Mouse (Mus musculus): ENCODE data around the gene Zfp346. TPM values are rescaled to one million over a fixed set of nuclear protein-coding genes. Genes with fewer than 3 reads are reported as not detected.
A peak's percentile ranks its signal among the peaks of the same experiment; 100 is the strongest.

Gene Zfp346
- total and polyA plus RNA-seq, 3 experiments: 11.3 to 18.6 (median 12.4) TPM

- TF ChIP-seq JUN (IDR thresholded peaks at IDR 0.05; ENCODE audit: insufficient read depth, low read depth, low read length): no peak
- no peak for TF ChIP-seq PAX5 (IDR thresholded peaks at IDR 0.05; ENCODE audit: low read length)
- TF ChIP-seq MEF2A (IDR thresholded peaks at IDR 0.05; ENCODE audit: borderline replicate concordance, low read depth, low read length): peak; percentile 46; the same call in 1 of the 2 replicates
- no peak; the same call in 1 of the 2 replicates for TF ChIP-seq CHD1 (IDR thresholded peaks at IDR 0.05; ENCODE audit: low read depth, low read length)
- no peak for TF ChIP-seq POLR2AphosphoS2 (IDR thresholded peaks at IDR 0.05; ENCODE audit: low read depth, low read length)
- TF ChIP-seq ZKSCAN1 (IDR thresholded peaks at IDR 0.05; ENCODE audit: borderline replicate concordance, low read depth, low read length): no peak
- TF ChIP-seq ZMIZ1 (IDR thresholded peaks at IDR 0.05; ENCODE audit: low read depth, low read length): peak; percentile 96
- TF ChIP-seq ZC3H11A (IDR thresholded peaks at IDR 0.05; ENCODE audit: low read depth, low read length): no peak
- peak; percentile 9 for TF ChIP-seq RAD21 (IDR thresholded peaks at IDR 0.05; ENCODE audit: low read depth, low read length)
- peak; percentile 93 for TF ChIP-seq NELFE (IDR thresholded peaks at IDR 0.05; ENCODE audit: low read depth, low read length)
- no peak for TF ChIP-seq USF2 (conservative IDR thresholded peaks at IDR 0.05; ENCODE audit: low read depth, low read length)
- TF ChIP-seq ETS1 (conservative IDR thresholded peaks at IDR 0.05; ENCODE audit: low read depth, low read length): no peak
- TF ChIP-seq NRF1 (IDR thresholded peaks at IDR 0.05; ENCODE audit: low read depth, low read length): peak; percentile 81
- TF ChIP-seq CTCF (conservative IDR thresholded peaks at IDR 0.05 in 1 of 2, IDR thresholded peaks at IDR 0.05 in 1 of 2; ENCODE audit: low read depth in 2 of 2, low read length in 2 of 2): peak in 1 of 2 experiments; percentile 59; a peak in 2 of 4 replicates
- TF ChIP-seq TCF12 (IDR thresholded peaks at IDR 0.05; ENCODE audit: low read depth, low read length): peak; percentile 76
- no peak for TF ChIP-seq KAT2A (IDR thresholded peaks at IDR 0.05; ENCODE audit: insufficient replicate concordance, low read length)
- no peak for TF ChIP-seq GABPA (IDR thresholded peaks at IDR 0.05; ENCODE audit: insufficient replicate concordance, low read depth, low read length)
- TF ChIP-seq HCFC1 (IDR thresholded peaks at IDR 0.05; ENCODE audit: low read depth, low read length): peak; percentile 52
- TF ChIP-seq UBTF (IDR thresholded peaks at IDR 0.05; ENCODE audit: low read depth, low read length): peak; percentile 98
- no peak for TF ChIP-seq EP300 (IDR thresholded peaks at IDR 0.05; ENCODE audit: low read length)
- TF ChIP-seq E2F4 (IDR thresholded peaks at IDR 0.05; ENCODE audit: insufficient replicate concordance, low read depth, low read length): no peak
- no peak for TF ChIP-seq MAX (IDR thresholded peaks at IDR 0.05; ENCODE audit: low read length)
- peak; percentile 70; the same call in 1 of the 2 replicates for TF ChIP-seq TBP (conservative IDR thresholded peaks at IDR 0.05; ENCODE audit: low read depth, low read length)
- peak; percentile 67 for TF ChIP-seq MXI1 (IDR thresholded peaks at IDR 0.05; ENCODE audit: low read depth, low read length)
- TF ChIP-seq IRF4 (IDR thresholded peaks at IDR 0.05; ENCODE audit: low read depth, low read length): peak; percentile 46; the same call in 1 of the 2 replicates
- TF ChIP-seq CHD2 (IDR thresholded peaks at IDR 0.05; ENCODE audit: low read length): no peak
- TF ChIP-seq USF1 (IDR thresholded peaks at IDR 0.05; ENCODE audit: low read depth, low read length): no peak
- TF ChIP-seq MAFK (IDR thresholded peaks at IDR 0.05; ENCODE audit: insufficient replicate concordance, low read length): no peak
- 0 out of 2 replicates have a peak, but pooled peaks have one; percentile 35 for TF ChIP-seq MAZ (IDR thresholded peaks at IDR 0.05; ENCODE audit: low read depth, low read length)
- no peak for TF ChIP-seq ZNF384 (IDR thresholded peaks at IDR 0.05; ENCODE audit: low read depth, low read length)
- TF ChIP-seq RCOR1 (conservative IDR thresholded peaks at IDR 0.05; ENCODE audit: low read depth, low read length): no peak
- no peak for TF ChIP-seq ELF1 (IDR thresholded peaks at IDR 0.05; ENCODE audit: low read depth, low read length)
- no peak for TF ChIP-seq BHLHE40 (IDR thresholded peaks at IDR 0.05; ENCODE audit: low read depth, low read length)
- TF ChIP-seq SMC3 (IDR thresholded peaks at IDR 0.05; ENCODE audit: low read depth, low read length): 0 out of 2 replicates have a peak, but pooled peaks have one; percentile 5
- no peak for TF ChIP-seq MYC (IDR thresholded peaks at IDR 0.05; ENCODE audit: low read depth, low read length)
- peak; percentile 92 for TF ChIP-seq POLR2A (IDR thresholded peaks at IDR 0.05; ENCODE audit: low read depth, low read length)
- TF ChIP-seq SIN3A (IDR thresholded peaks at IDR 0.05; ENCODE audit: low read length): peak; percentile 79
- TF ChIP-seq JUND (conservative IDR thresholded peaks at IDR 0.05; ENCODE audit: low read depth, low read length): no peak
Observed at GRCm38 (mm10) chr13:55099726-55100478, 5.2 kb upstream of the Zfp346 start, which contains the start of gene Uimc1. Uimc1 (minus strand) TSS chr13:55100300.

More at GRCm38 (mm10) chr13:55099726-55100478, 5.2 kb upstream of the Zfp346 start, which contains the start of gene Uimc1:
- Histone ChIP-seq H3K36me3 (replicated peaks in 1 of 2; ENCODE audit: control insufficient read depth in 1 of 2, insufficient read depth in 1 of 2, low read length in 1 of 2) (no peaks in the 10 kb centered on the region), H3K4me2 (ENCODE audit: insufficient read depth, low read depth, poor library complexity, severe bottlenecking) (peak within 1 kb of the TSS; percentile 99), H3K4me1 (ENCODE audit: control insufficient read depth in 1 of 2, insufficient read depth in 2 of 2) (peaks cover 0 to 6% of the 10 kb centered on the region in 2 experiments; a peak in 1 of 4 replicates), H3K27ac (ENCODE audit: insufficient read depth, low read depth) (peak within 1 kb of the TSS; percentile 83), H3K4me3 (replicated peaks in 1 of 3; ENCODE audit: low read depth in 2 of 3, low read length in 2 of 3, poor library complexity in 1 of 3) (peak within 1 kb of the TSS; percentile 80 to 96 (median 84)), H3K79me2 (replicated peaks; ENCODE audit: control insufficient read depth, extremely low read depth, insufficient read depth, poor library complexity, severe bottlenecking) (peaks cover 16% of the 10 kb centered on the region), H3K9ac (ENCODE audit: insufficient read depth, low read depth) (peak within 1 kb of the TSS; percentile 89), H3K9me3 (replicated peaks; ENCODE audit: low read length) (no peaks in the 10 kb centered on the region), H3K27me3 (replicated peaks) (no peaks in the 10 kb centered on the region)
- in situ Hi-C loops (cut with MboI; ENCODE audit: low pct_ligation_motif_present, low pct_unique_long_range_greater_than_20kb, low sequenced_read_pairs): no loop called here
- dilution Hi-C loops (cut with MboI; ENCODE audit: extremely low pct_ligation_motif_present, extremely low pct_unique_long_range_greater_than_20kb, low sequenced_read_pairs): no loop called here
- peak; percentile 84 for DNase-seq (ENCODE audit: extremely low read depth)
